Mouse (Mus musculus): ENCODE results near the gene Tnks2. TPM values are rescaled to one million over a fixed set of nuclear protein-coding genes. Genes with fewer than 3 reads are reported as not detected.

Tnks2 gene
- polyA plus RNA-seq, 2 experiments, result 74.9 to 82.9 TPM

GRCm38 (mm10) chr19:36936285-36936684, 102.3 kb downstream of the Tnks2 start:
- WGBS, result 92% methylated on average over 4 of the region's 4 CpGs
- no peak overlapping the region for H3K9ac ChIP-seq (ENCODE audit: low read depth, low read length, severe bottlenecking)
- no peak overlapping the region for H3K4me2 ChIP-seq (replicated peaks; ENCODE audit: low read depth, low read length, severe bottlenecking)
- DNase-seq (ENCODE audit: low spot score), result no peak
- H3K27ac ChIP-seq (replicated peaks; ENCODE audit: low read depth, low read length), result no peak overlapping the region
- H3K4me3 ChIP-seq (replicated peaks; ENCODE audit: low read length), result no peak overlapping the region
- TF ChIP-seq POLR2A (IDR thresholded peaks at IDR 0.05; ENCODE audit: borderline replicate concordance, extremely low read depth, insufficient read depth, insufficient read length), result no peak
- H3K4me1 ChIP-seq (ENCODE audit: control insufficient read depth, insufficient read depth, low read length), result no peaks in the 10 kb centered on the region
- H3K27me3 ChIP-seq (ENCODE audit: control insufficient read depth, insufficient read depth, low read length), result no peaks in the 10 kb centered on the region
- no peaks in the 10 kb centered on the region for H3K9me3 ChIP-seq (ENCODE audit: control insufficient read depth, low read length)
- ATAC-seq (ENCODE audit: low FRiP score, low read depth), result no peak
- no peaks in the 10 kb centered on the region for H3K36me3 ChIP-seq (ENCODE audit: control insufficient read depth, insufficient read depth, low read length)

DNA sequence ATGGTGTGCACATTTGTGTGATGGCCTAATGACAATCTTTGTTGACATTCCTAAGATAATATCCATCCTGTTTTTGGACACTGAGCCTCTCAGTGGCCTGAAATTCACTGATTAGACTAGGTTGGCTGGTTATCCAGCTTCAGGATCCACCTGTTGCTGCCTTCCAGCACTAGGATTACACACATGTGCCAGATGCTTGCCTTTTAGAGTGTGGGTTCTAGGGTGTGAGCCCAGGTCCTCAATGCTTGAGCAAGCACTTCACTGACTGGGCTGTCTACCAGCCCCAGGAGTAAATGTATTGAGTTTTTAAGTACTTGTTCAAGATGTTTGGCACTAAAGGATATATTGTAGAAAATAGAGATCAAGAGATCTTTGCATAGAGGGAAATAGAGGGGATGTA, 104.0 kb downstream of the Tnks2 start:
- ATAC-seq (ENCODE audit: low FRiP score, low read depth) (no peak), DNase-seq (ENCODE audit: low spot score) (no peak)
- H3K27me3 ChIP-seq (ENCODE audit: control insufficient read depth, insufficient read depth, low read length), result no peaks in the 10 kb centered on the region
- H3K9ac ChIP-seq (ENCODE audit: low read depth, low read length, severe bottlenecking), result no peak overlapping the region
- no peak overlapping the region for H3K4me3 ChIP-seq (replicated peaks; ENCODE audit: low read length)
- no peak overlapping the region for H3K4me2 ChIP-seq (replicated peaks; ENCODE audit: low read depth, low read length, severe bottlenecking)
- H3K27ac ChIP-seq (replicated peaks; ENCODE audit: low read depth, low read length), result no peak overlapping the region
- H3K4me1 ChIP-seq (ENCODE audit: control insufficient read depth, insufficient read depth, low read length), result no peaks in the 10 kb centered on the region
- no peaks in the 10 kb centered on the region for H3K9me3 ChIP-seq (ENCODE audit: control insufficient read depth, low read length)
- no peak for TF ChIP-seq POLR2A (IDR thresholded peaks at IDR 0.05; ENCODE audit: borderline replicate concordance, extremely low read depth, insufficient read depth, insufficient read length)
- no peaks in the 10 kb centered on the region for H3K36me3 ChIP-seq (ENCODE audit: control insufficient read depth, insufficient read depth, low read length)

DNA sequence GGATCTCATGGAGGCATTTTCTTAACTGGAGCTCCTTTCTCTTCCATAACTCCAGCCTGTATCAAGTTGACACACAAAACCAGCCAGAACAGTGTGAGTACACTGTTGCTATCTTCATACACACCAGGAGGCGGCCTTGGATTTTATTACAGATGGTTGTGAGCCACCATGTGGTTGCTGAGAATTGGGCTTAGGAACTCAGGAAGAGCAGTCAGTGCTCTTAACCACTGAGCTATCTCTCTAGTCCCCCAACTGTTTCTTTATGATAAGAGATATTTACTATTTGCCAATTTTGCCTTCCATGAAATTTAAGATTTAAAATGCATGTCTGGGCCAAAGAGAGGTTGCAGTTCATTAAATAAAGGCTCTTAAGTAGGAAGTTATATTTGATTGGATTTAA, 106.0 kb downstream of the Tnks2 start:
- 80% methylated on average over 1 of the region's 1 CpGs for WGBS
- H3K9me3 ChIP-seq (ENCODE audit: control insufficient read depth, low read length), result no peaks in the 10 kb centered on the region
- H3K36me3 ChIP-seq (ENCODE audit: control insufficient read depth, insufficient read depth, low read length), result no peaks in the 10 kb centered on the region
- DNase-seq (ENCODE audit: low spot score) (no peak), ATAC-seq (ENCODE audit: low FRiP score, low read depth) (no peak)
- no peak overlapping the region for H3K9ac ChIP-seq (ENCODE audit: low read depth, low read length, severe bottlenecking)
- H3K4me1 ChIP-seq (ENCODE audit: control insufficient read depth, insufficient read depth, low read length), result no peaks in the 10 kb centered on the region
- no peak overlapping the region for H3K27ac ChIP-seq (replicated peaks; ENCODE audit: low read depth, low read length)
- no peak overlapping the region for H3K4me2 ChIP-seq (replicated peaks; ENCODE audit: low read depth, low read length, severe bottlenecking)
- no peaks in the 10 kb centered on the region for H3K27me3 ChIP-seq (ENCODE audit: control insufficient read depth, insufficient read depth, low read length)
- no peak for TF ChIP-seq POLR2A (IDR thresholded peaks at IDR 0.05; ENCODE audit: borderline replicate concordance, extremely low read depth, insufficient read depth, insufficient read length)
- no peak overlapping the region for H3K4me3 ChIP-seq (replicated peaks; ENCODE audit: low read length)

Other genes with a start within 250 kb of the Tnks2 start
- gene Ppp1r3c, start 97.6 kb upstream of the Tnks2 start, polyA plus RNA-seq (2012; rRNA removed), result 10.5 and 12.6 TPM in 2 replicates
- 16.4 and 19.0 TPM in 2 replicates for gene Ppp1r3c, start 97.6 kb upstream of the Tnks2 start, polyA plus RNA-seq (2014; fragmentation: Nextera tagmentation; extraction: Ambion mirVana)
- 5.7 and 6.6 TPM in 2 replicates for gene Fgfbp3, start 85.4 kb downstream of the Tnks2 start, polyA plus RNA-seq (2012; rRNA removed)
- gene Fgfbp3, start 85.4 kb downstream of the Tnks2 start, polyA plus RNA-seq (2014; fragmentation: Nextera tagmentation; extraction: Ambion mirVana), result 4.5 and 6.2 TPM in 2 replicates
- 13.2 and 13.6 TPM in 2 replicates for gene Btaf1, start 91.8 kb downstream of the Tnks2 start, polyA plus RNA-seq (2012; rRNA removed)
- gene Btaf1, start 91.8 kb downstream of the Tnks2 start, polyA plus RNA-seq (2014; fragmentation: Nextera tagmentation; extraction: Ambion mirVana), result 13.2 and 14.8 TPM in 2 replicates

Measured in limb, embryonic 14.5 days (tissue).